In genomic region chr8:64491561-64491960, GRCm38 (mm10) we compare ENCODE assay signal across 17 mouse cellular contexts.
A peak's percentile ranks its signal among the peaks of the same experiment; 100 is the strongest.
DNase-seq lines count a peak whose midpoint lies in the region; ATAC-seq lines count a peak whose summit lies in the region.
"Had no signal": no experiment of that assay in that cellular context is flagged by ENCODE, and none has a peak within 500 bp of the region (broad histone marks: within the 10 kb centered on the region; RNA-seq: fewer than 3 reads in every experiment).

No protein-coding gene starts in this region.

- no peak for ATAC-seq in megakaryocyte-erythroid progenitor cell, adult 5-6 weeks (replicated peaks; ENCODE audit: low FRiP score, low TSS enrichment, poor library complexity, severe bottlenecking)
- ATAC-seq: activated CD4-positive, CD25-positive, alpha-beta regulatory T cell, adult 4 months; CD4-positive, CD25-positive, alpha-beta regulatory T cell, adult 4 months; Patski had no signal

- DNase-seq in Muller cell, postnatal 12 days (ENCODE audit: inconsistent ontology term) = peak; percentile 91
- DNase-seq: adrenal gland, adult 2 months; adrenal gland, adult 8-10 months; adrenal gland, postnatal 10 days; adrenal gland, postnatal 14 days; adrenal gland, postnatal 25 days; adrenal gland, postnatal 36 days; B cell, adult 2 months; cerebellum, adult 11 months; cerebellum, adult 11-12 months; cerebellum, adult 18-20 months; cerebellum, adult 2 months; cerebellum, adult 8-10 months had no signal
